Mouse (Mus musculus): ENCODE measurements around the gene Atcay.

- no peak for TF ChIP-seq CTCF (IDR thresholded peaks at IDR 0.05; ENCODE audit: low read depth, low read length)
- no peak for TF ChIP-seq GATA1 (IDR thresholded peaks at IDR 0.05; ENCODE audit: borderline replicate concordance, low read length)
These were observed 48.9 kb upstream of the Atcay start for GRCm38 (mm10) chr10:81279496-81279895.

All from G1E (cell line).